Mouse (Mus musculus): ENCODE measurements around the gene Gjb3.

GRCm38 (mm10) chr4:127365834-127366233 is 35.2 kb upstream of the Gjb3 start:
- TF ChIP-seq MAZ (IDR thresholded peaks at IDR 0.05; ENCODE audit: low read depth, low read length): no peak
- no peak for TF ChIP-seq POLR2A (IDR thresholded peaks at IDR 0.05; ENCODE audit: low read depth, low read length)
- no peak for TF ChIP-seq E2F4 (IDR thresholded peaks at IDR 0.05; ENCODE audit: insufficient replicate concordance, low read depth, low read length)

Measured in CH12.LX (cell line).